Mouse (Mus musculus) gastrocnemius, adult 8-10 months (tissue): ENCODE data around the gene Prdm15. TPM values are rescaled to one million over a fixed set of nuclear protein-coding genes. Genes with fewer than 3 reads are reported as not detected.

Source experiments
- DNase-seq, 2 experiments: peaks; one replicate each; pipeline ENCODE4 v3.0.0; 2022; ENCODE audit warnings: low spot score in 2 of 2
- microRNA-seq: library from miRNA; unstranded; fragments of <30 nt; microRNA quantifications from one replicate; pipeline ENCODE4 v1.2.0, GENCODE M21; 2022
- total RNA-seq, 4 experiments: library from RNA; stranded (reverse); gene quantifications; 2 replicates each; pipeline ENCODE4 v1.2.4; 2022

The Prdm15 gene
- total RNA-seq, 4 experiments from 2014 or later: 6.1 to 9.7 (median 7.1) TPM

GRCm38 (mm10) chr16:97752316-97752941 lies 99.2 kb downstream of the Prdm15 start:
- DNase-seq: no peak

GRCm38 (mm10) chr16:97751884-97752283 lies 99.8 kb downstream of the Prdm15 start:
- DNase-seq: peak in 1 of 2 experiments; percentile 32

- DNase-seq: no peak
Observed at GRCm38 (mm10) chr16:97748421-97748820, 103.2 kb downstream of the Prdm15 start.

Small RNAs within 50 kb of the gene (microRNA-seq; reads per million reads assigned to microRNA genes)
- 3.3 reads per million for gene Mir6964

Other genes starting within 250 kb of the Prdm15 start
- not detected for gene Tmprss2, start 240.7 kb downstream of the Prdm15 start, total RNA-seq
- gene Ripk4, start 88.1 kb downstream of the Prdm15 start, total RNA-seq: under 1 TPM in 1 of 4 experiments, not detected in 3; 0.07 TPM
- 100 to 1,000 TPM; 186 to 243 (median 221) TPM for gene C2cd2, start 110.7 kb upstream of the Prdm15 start, total RNA-seq
- gene Zbtb21, start 110.8 kb upstream of the Prdm15 start, total RNA-seq: 10 to 100 TPM in 1 of 4 experiments, 1 to 10 TPM in 3; 6.7 to 10.5 (median 7.5) TPM
- 1 to 10 TPM; 4.6 to 10.0 (median 8.4) TPM for gene B230307C23Rik, start 145.5 kb upstream of the Prdm15 start, total RNA-seq
- gene A630089N07Rik, start 230.6 kb upstream of the Prdm15 start, total RNA-seq: 1 to 10 TPM; 1.6 to 3.4 (median 2.1) TPM